Mouse (Mus musculus): ENCODE data around the gene Cyp2d26. TPM values are rescaled to one million over a fixed set of nuclear protein-coding genes. Genes with fewer than 3 reads are reported as not detected.
"Not testable (repeated sequence)": the region's sequence is repeated elsewhere in the genome, so short reads cannot be mapped to it uniquely, and the experiment has no call there.

Gene Cyp2d26
- polyA plus RNA-seq, 1 experiment, result not detected

GRCm38 (mm10) chr15:82793454-82793853 is 640 bp downstream of the Cyp2d26 start:
- no peaks in the 10 kb centered on the region for H3K4me1 ChIP-seq (ENCODE audit: control insufficient read depth, insufficient read depth, insufficient read length, low read length)
- H3K27ac ChIP-seq (replicated peaks; ENCODE audit: low read depth, low read length), result no peak overlapping the region
- H3K4me3 ChIP-seq (ENCODE audit: insufficient read depth, low read depth, low read length), result no peak overlapping the region

- no peaks in the 10 kb centered on the region for H3K4me1 ChIP-seq (ENCODE audit: control insufficient read depth, insufficient read depth, insufficient read length, low read length)
- H3K27ac ChIP-seq (replicated peaks; ENCODE audit: low read depth, low read length), result no peak overlapping the region
- H3K4me3 ChIP-seq (ENCODE audit: insufficient read depth, low read depth, low read length), result no peak overlapping the region
These were observed 1.5 kb downstream of the Cyp2d26 start for GRCm38 (mm10) chr15:82792566-82792965.

GRCm38 (mm10) chr15:82784581-82784980 is 9.5 kb downstream of the Cyp2d26 start:
- Histone ChIP-seq H3K4me3 (ENCODE audit: insufficient read depth, low read depth, low read length) (no peak overlapping the region), H3K27ac (replicated peaks; ENCODE audit: low read depth, low read length) (no peak overlapping the region), H3K4me1 (ENCODE audit: control insufficient read depth, insufficient read depth, insufficient read length, low read length) (no peaks in the 10 kb centered on the region)

- Histone ChIP-seq H3K4me3 (ENCODE audit: insufficient read depth, low read depth, low read length) (no peak overlapping the region), H3K27ac (replicated peaks; ENCODE audit: low read depth, low read length) (no peak overlapping the region), H3K4me1 (ENCODE audit: control insufficient read depth, insufficient read depth, insufficient read length, low read length) (no peaks in the 10 kb centered on the region)
These were observed 10.3 kb downstream of the Cyp2d26 start for GRCm38 (mm10) chr15:82783800-82784199.

DNA sequence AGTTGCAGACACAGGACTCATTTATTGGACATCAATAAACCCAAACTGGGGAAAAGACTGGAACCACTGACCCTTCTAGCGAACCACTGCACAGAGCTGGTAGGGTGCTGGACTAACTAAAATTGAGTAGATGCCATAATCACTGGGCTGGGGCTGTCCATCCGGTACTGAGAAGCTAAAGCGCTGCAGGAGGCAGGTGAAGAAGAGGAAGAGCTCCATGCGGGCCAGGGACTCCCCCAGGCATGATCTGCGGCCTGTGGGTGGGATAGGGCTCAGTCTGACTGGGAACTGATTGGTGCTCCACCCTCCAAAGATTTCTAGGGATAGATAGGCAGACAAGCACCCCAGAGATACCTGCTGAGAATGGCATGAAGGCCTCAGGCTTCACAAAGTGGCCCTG is 16.2 kb downstream of the Cyp2d26 start:
- H3K4me1 ChIP-seq (ENCODE audit: control insufficient read depth, insufficient read depth, insufficient read length, low read length); H3K4me3 ChIP-seq (ENCODE audit: insufficient read depth, low read depth, low read length); H3K27ac ChIP-seq (replicated peaks; ENCODE audit: low read depth, low read length): not testable (repeated sequence)

DNA sequence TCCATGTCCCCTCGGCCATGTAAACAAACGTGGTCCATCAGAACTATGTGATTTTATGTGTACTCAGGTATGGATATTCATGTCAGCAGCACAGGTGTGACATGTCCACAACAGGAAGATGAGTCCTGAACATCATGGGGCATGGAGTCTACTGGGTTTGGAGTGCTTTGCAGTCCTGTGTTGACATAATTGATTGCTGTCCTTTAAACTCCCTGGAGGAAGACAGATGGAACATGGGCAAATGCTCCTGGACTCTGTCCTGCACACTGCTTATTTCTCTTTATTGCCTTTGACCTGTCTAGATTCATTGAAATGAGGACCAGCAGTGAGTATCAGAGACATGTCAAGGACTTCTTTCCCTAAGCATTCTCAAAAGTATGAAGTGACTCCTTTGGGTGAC is 28.2 kb downstream of the Cyp2d26 start:
- Histone ChIP-seq H3K4me1 (ENCODE audit: control insufficient read depth, insufficient read depth, insufficient read length, low read length) (no peaks in the 10 kb centered on the region), H3K27ac (replicated peaks; ENCODE audit: low read depth, low read length) (no peak overlapping the region), H3K4me3 (ENCODE audit: insufficient read depth, low read depth, low read length) (no peak overlapping the region)

DNA sequence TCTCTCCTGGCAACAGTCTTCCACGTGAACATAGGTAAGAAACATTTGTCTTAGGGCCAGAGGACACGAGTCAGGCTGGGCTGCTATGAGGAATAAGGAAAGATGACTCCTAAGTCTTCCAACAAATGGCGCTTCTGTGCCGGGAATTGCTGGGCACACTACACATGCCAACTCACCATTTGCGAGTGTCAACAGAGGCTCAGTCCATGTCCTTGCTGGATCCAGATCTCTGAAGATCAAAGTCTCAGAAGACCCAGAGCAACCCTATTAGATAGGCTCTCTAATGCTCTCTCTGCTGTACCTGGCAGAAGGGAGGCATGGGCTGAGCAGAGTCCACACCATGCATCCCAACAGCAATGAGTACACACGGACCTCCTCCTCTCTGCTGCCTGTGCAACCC is 29.2 kb downstream of the Cyp2d26 start:
- no peak overlapping the region for H3K27ac ChIP-seq (replicated peaks; ENCODE audit: low read depth, low read length)
- no peak overlapping the region for H3K4me3 ChIP-seq (ENCODE audit: insufficient read depth, low read depth, low read length)
- no peaks in the 10 kb centered on the region for H3K4me1 ChIP-seq (ENCODE audit: control insufficient read depth, insufficient read depth, insufficient read length, low read length)

- Histone ChIP-seq H3K4me3 (ENCODE audit: insufficient read depth, low read depth, low read length) (no peak within 1 kb of the TSS), H3K4me1 (ENCODE audit: control insufficient read depth, insufficient read depth, insufficient read length, low read length) (no peaks in the 10 kb centered on the region), H3K27ac (replicated peaks; ENCODE audit: low read depth, low read length) (no peak within 1 kb of the TSS)
These were observed 30.3 kb downstream of the Cyp2d26 start, which contains the start of gene Cyp2d40 for GRCm38 (mm10) chr15:82763631-82764420. TSS of gene Cyp2d40 (minus strand) at chr15:82764183.

- Histone ChIP-seq H3K4me1 (ENCODE audit: control insufficient read depth, insufficient read depth, insufficient read length, low read length) (no peaks in the 10 kb centered on the region), H3K4me3 (ENCODE audit: insufficient read depth, low read depth, low read length) (no peak overlapping the region), H3K27ac (replicated peaks; ENCODE audit: low read depth, low read length) (no peak overlapping the region)
These were observed 46.0 kb downstream of the Cyp2d26 start for GRCm38 (mm10) chr15:82748141-82748540.

GRCm38 (mm10) chr15:82747516-82747915 is 46.6 kb downstream of the Cyp2d26 start:
- H3K4me3 ChIP-seq (ENCODE audit: insufficient read depth, low read depth, low read length), result no peak overlapping the region
- H3K4me1 ChIP-seq (ENCODE audit: control insufficient read depth, insufficient read depth, insufficient read length, low read length), result no peaks in the 10 kb centered on the region
- no peak overlapping the region for H3K27ac ChIP-seq (replicated peaks; ENCODE audit: low read depth, low read length)

Other genes starting within 250 kb of the Cyp2d26 start
- gene Cyp2d12, start 239.2 kb downstream of the Cyp2d26 start, polyA plus RNA-seq (2012; ENCODE audit: insufficient read depth, insufficient read length, missing spikeins), result not detected in 2 replicates
- gene Cyp2d34, start 173.3 kb downstream of the Cyp2d26 start, polyA plus RNA-seq (2012; ENCODE audit: insufficient read depth, insufficient read length, missing spikeins), result not detected in 2 replicates
- gene Cyp2d40, start 30.1 kb downstream of the Cyp2d26 start, polyA plus RNA-seq (2012; ENCODE audit: insufficient read depth, insufficient read length, missing spikeins), result not detected in 2 replicates
- gene Tcf20, start 193.6 kb upstream of the Cyp2d26 start, polyA plus RNA-seq (2012; ENCODE audit: insufficient read depth, insufficient read length, missing spikeins), result 15.4 and 18.2 TPM in 2 replicates
- 1.9 and 2.1 TPM in 2 replicates for gene Nfam1, start 239.0 kb upstream of the Cyp2d26 start, polyA plus RNA-seq (2012; ENCODE audit: insufficient read depth, insufficient read length, missing spikeins)